Comparison of ENCODE assay signal across 8 mouse cellular contexts in genomic region chr12:52774382-52774781, GRCm38 (mm10).
DNase-seq lines count a peak whose midpoint lies in the region; ATAC-seq and TF ChIP-seq lines count a peak whose summit lies in the region.

No protein-coding gene starts in this region.

- H3K9me3 ChIP-seq in hindbrain, embryonic 15.5 days: no peaks in the 10 kb centered on the region
- no peaks in the 10 kb centered on the region for H3K9me3 ChIP-seq in neural tube, embryonic 12.5 days

- peak; percentile 29 for DNase-seq in gastrocnemius, postnatal 14 days
- DNase-seq in gastrocnemius, postnatal 36 days: no peak
- DNase-seq in MN1 (ENCODE audit: low spot score): no peak
- DNase-seq in urinary bladder, postnatal 36 days (ENCODE audit: low spot score in 2 of 2): no peak
- DNase-seq in adrenal gland, adult 2 months: no peak

- 0 out of 2 replicates have a peak, but pooled peaks have one; percentile 40 for ATAC-seq in hindbrain, embryonic 15.5 days (ENCODE audit: low FRiP score, low read depth)
- peak; percentile 56; the same call in 1 of the 2 replicates for ATAC-seq in neural tube, embryonic 12.5 days (ENCODE audit: low FRiP score, low read depth)

- peaks cover 11% of the 10 kb centered on the region for H3K4me1 ChIP-seq in cortical plate, adult 2 months (ENCODE audit: control insufficient read depth, insufficient read depth, low read length)
- H3K4me1 ChIP-seq in hindbrain, embryonic 15.5 days (replicated peaks): peaks cover 44% of the 10 kb centered on the region
- peaks cover 48% of the 10 kb centered on the region for H3K4me1 ChIP-seq in neural tube, embryonic 12.5 days

- intact Hi-C loops in gastrocnemius, postnatal 14 days (cut with DNase I; ENCODE audit: low total_unique reads): no loop called here
- intact Hi-C loops in gastrocnemius, postnatal 36 days (cut with DNase I): no loop called here

- H3K36me3 ChIP-seq in hindbrain, embryonic 15.5 days: no peaks in the 10 kb centered on the region
- no peaks in the 10 kb centered on the region for H3K36me3 ChIP-seq in neural tube, embryonic 12.5 days

- H3K27ac ChIP-seq in cortical plate, adult 2 months (ENCODE audit: insufficient read depth, low read length): peak overlapping the region; percentile 72; the same call in 1 of the 2 replicates
- H3K27ac ChIP-seq in hindbrain, embryonic 15.5 days (replicated peaks): peak overlapping the region; percentile 75
- peak overlapping the region; percentile 51; the same call in 1 of the 2 replicates for H3K27ac ChIP-seq in neural tube, embryonic 12.5 days

- peak overlapping the region; percentile 37 for H3K4me2 ChIP-seq in hindbrain, embryonic 15.5 days
- H3K4me2 ChIP-seq in neural tube, embryonic 12.5 days (replicated peaks): peak overlapping the region; percentile 21

- H3K27me3 ChIP-seq in hindbrain, embryonic 15.5 days: no peaks in the 10 kb centered on the region
- H3K27me3 ChIP-seq in neural tube, embryonic 12.5 days (replicated peaks): no peaks in the 10 kb centered on the region

- WGBS in hindbrain, embryonic 15.5 days: 11% methylated on average over 6 of the region's 6 CpGs
- WGBS in neural tube, embryonic 12.5 days: 12% methylated on average over 6 of the region's 6 CpGs

- TF ChIP-seq CTCF in cortical plate, adult 2 months (IDR thresholded peaks at IDR 0.05; ENCODE audit: extremely low read depth, insufficient read depth, low read length): no peak

- H3K9ac ChIP-seq in hindbrain, embryonic 15.5 days: 0 out of 2 replicates have a peak overlapping the region, but pooled peaks have one; percentile 8
- no peak overlapping the region for H3K9ac ChIP-seq in neural tube, embryonic 12.5 days

- no peak overlapping the region for H3K4me3 ChIP-seq in cortical plate, adult 2 months (ENCODE audit: insufficient read depth, low read length)
- H3K4me3 ChIP-seq in hindbrain, embryonic 15.5 days: peak overlapping the region; percentile 19
- no peak overlapping the region for H3K4me3 ChIP-seq in neural tube, embryonic 12.5 days

- no peak for TF ChIP-seq POLR2A in cortical plate, adult 2 months (IDR thresholded peaks at IDR 0.05; ENCODE audit: extremely low read depth, insufficient read depth, low read length)
